Comparison of ENCODE assay signal across 19 mouse cellular contexts in genomic region chr1:168299181-168299580, GRCm38 (mm10).
DNase-seq lines count a peak whose midpoint lies in the region; ATAC-seq lines count a peak whose summit lies in the region.
"Had no signal": no experiment of that assay in that cellular context is flagged by ENCODE, and none has a peak within 500 bp of the region (broad histone marks: within the 10 kb centered on the region; RNA-seq: fewer than 3 reads in every experiment).

No protein-coding gene starts in this region.

- peaks cover 29% of the 10 kb centered on the region for H3K4me1 ChIP-seq in forebrain, embryonic 14.5 days (ENCODE audit: control insufficient read depth, insufficient read depth, low read length)
- H3K4me1 ChIP-seq in forebrain, embryonic 10.5 days: peaks cover 23% of the 10 kb centered on the region
- peaks cover 60% of the 10 kb centered on the region for H3K4me1 ChIP-seq in heart, embryonic 13.5 days
- H3K4me1 ChIP-seq in midbrain, embryonic 13.5 days (replicated peaks): peaks cover 45% of the 10 kb centered on the region
- H3K4me1 ChIP-seq in midbrain, embryonic 15.5 days: peaks cover 33% of the 10 kb centered on the region
- H3K4me1 ChIP-seq in neural tube, embryonic 13.5 days (replicated peaks): peaks cover 45% of the 10 kb centered on the region

- H3K4me3 ChIP-seq in forebrain, embryonic 14.5 days (ENCODE audit: low read depth, low read length): no peak overlapping the region
- no peak overlapping the region for H3K4me3 ChIP-seq in forebrain, embryonic 10.5 days
- H3K4me3 ChIP-seq in heart, embryonic 13.5 days: no peak overlapping the region
- no peak overlapping the region for H3K4me3 ChIP-seq in midbrain, embryonic 13.5 days (replicated peaks)
- H3K4me3 ChIP-seq in midbrain, embryonic 15.5 days: no peak overlapping the region
- no peak overlapping the region for H3K4me3 ChIP-seq in neural tube, embryonic 13.5 days
- H3K4me3 ChIP-seq: embryonic facial prominence, embryonic 13.5 days; gastrocnemius, adult 2 months had no signal

- WGBS in forebrain, embryonic 14.5 days: 87% methylated on average over 8 of the region's 8 CpGs
- WGBS in forebrain, embryonic 10.5 days: 94% methylated on average over 8 of the region's 8 CpGs
- 64% methylated on average over 8 of the region's 8 CpGs for WGBS in heart, embryonic 13.5 days
- 91% methylated on average over 8 of the region's 8 CpGs for WGBS in midbrain, embryonic 13.5 days
- WGBS in midbrain, embryonic 15.5 days: 89% methylated on average over 8 of the region's 8 CpGs
- WGBS in neural tube, embryonic 13.5 days: 90% methylated on average over 8 of the region's 8 CpGs

- no peaks in the 10 kb centered on the region for H3K27me3 ChIP-seq in forebrain, embryonic 14.5 days (replicated peaks; ENCODE audit: control insufficient read depth, insufficient read depth, low read length)
- H3K27me3 ChIP-seq in forebrain, embryonic 10.5 days (ENCODE audit: poor library complexity, severe bottlenecking): no peaks in the 10 kb centered on the region
- H3K27me3 ChIP-seq in heart, embryonic 13.5 days (replicated peaks): no peaks in the 10 kb centered on the region
- H3K27me3 ChIP-seq in midbrain, embryonic 13.5 days: no peaks in the 10 kb centered on the region
- no peaks in the 10 kb centered on the region for H3K27me3 ChIP-seq in midbrain, embryonic 15.5 days (replicated peaks)
- H3K27me3 ChIP-seq in neural tube, embryonic 13.5 days: no peaks in the 10 kb centered on the region
- H3K27me3 ChIP-seq: embryonic facial prominence, embryonic 13.5 days had no signal

- H3K27ac ChIP-seq in forebrain, embryonic 14.5 days (ENCODE audit: low read depth, low read length): peak overlapping the region; percentile 87; the same call in 1 of the 2 replicates
- no peak overlapping the region for H3K27ac ChIP-seq in forebrain, embryonic 10.5 days
- 0 out of 2 replicates have a peak overlapping the region, but pooled peaks have one; percentile 24 for H3K27ac ChIP-seq in heart, embryonic 13.5 days (replicated peaks)
- H3K27ac ChIP-seq in midbrain, embryonic 13.5 days: peak overlapping the region; percentile 83; the same call in 1 of the 2 replicates
- H3K27ac ChIP-seq in midbrain, embryonic 15.5 days: no peak overlapping the region
- H3K27ac ChIP-seq in neural tube, embryonic 13.5 days (replicated peaks): peak overlapping the region; percentile 77; the same call in 1 of the 2 replicates
- H3K27ac ChIP-seq: gastrocnemius, adult 2 months had no signal

- no peak overlapping the region for H3K4me2 ChIP-seq in forebrain, embryonic 14.5 days (ENCODE audit: low read length)
- H3K4me2 ChIP-seq in heart, embryonic 13.5 days: no peak overlapping the region
- H3K4me2 ChIP-seq in midbrain, embryonic 13.5 days (replicated peaks): no peak overlapping the region
- H3K4me2 ChIP-seq in midbrain, embryonic 15.5 days: no peak overlapping the region
- H3K4me2 ChIP-seq in neural tube, embryonic 13.5 days: peak overlapping the region; percentile 44; the same call in 1 of the 2 replicates
- H3K4me2 ChIP-seq: embryonic facial prominence, embryonic 13.5 days had no signal

- DNase-seq in forebrain, embryonic 14.5 days (ENCODE audit: low spot score): no peak
- DNase-seq in forebrain, embryonic 10.5 days (ENCODE audit: extremely low spot score, low spot score): no peak
- no peak for DNase-seq in heart, adult 9 months (ENCODE audit: low spot score in 2 of 2)
- DNase-seq: adrenal gland, postnatal 10 days; cerebellum, adult 18-20 months; cerebellum, adult 9-11 months; cerebellum, postnatal 36 days; gastrocnemius, adult 2 months; gastrocnemius, postnatal 25 days; heart, postnatal 10 days; heart, postnatal 4 days; kidney, adult 2 months had no signal

- ATAC-seq in forebrain, embryonic 14.5 days: no peak
- ATAC-seq in heart, embryonic 13.5 days (ENCODE audit: extremely low read depth, insufficient number of reproducible peaks, low FRiP score, low TSS enrichment): no peak
- ATAC-seq in midbrain, embryonic 13.5 days: no peak
- no peak for ATAC-seq in midbrain, embryonic 15.5 days (replicated peaks)
- ATAC-seq in neural tube, embryonic 13.5 days (ENCODE audit: low read depth): no peak
- ATAC-seq in cerebellum, adult (ENCODE audit: insufficient number of reproducible peaks, low FRiP score, low TSS enrichment): no peak
- ATAC-seq: intestine, embryonic 16.5 days had no signal

- H3K9me3 ChIP-seq in forebrain, embryonic 14.5 days (replicated peaks; ENCODE audit: control insufficient read depth, low read length): no peaks in the 10 kb centered on the region
- H3K9me3 ChIP-seq in forebrain, embryonic 10.5 days: no peaks in the 10 kb centered on the region
- H3K9me3 ChIP-seq in heart, embryonic 13.5 days: no peaks in the 10 kb centered on the region
- H3K9me3 ChIP-seq in midbrain, embryonic 13.5 days: no peaks in the 10 kb centered on the region
- no peaks in the 10 kb centered on the region for H3K9me3 ChIP-seq in midbrain, embryonic 15.5 days
- 0 out of 2 replicates have a peak, but pooled peaks cover 5% of the 10 kb centered on the region for H3K9me3 ChIP-seq in neural tube, embryonic 13.5 days
- H3K9me3 ChIP-seq: embryonic facial prominence, embryonic 13.5 days had no signal

- no peaks in the 10 kb centered on the region; the same call in 1 of the 2 replicates for H3K36me3 ChIP-seq in forebrain, embryonic 14.5 days (ENCODE audit: control insufficient read depth, insufficient read depth, low read length)
- H3K36me3 ChIP-seq in forebrain, embryonic 10.5 days (replicated peaks): peaks cover 25% of the 10 kb centered on the region
- peaks cover 10% of the 10 kb centered on the region; the same call in 1 of the 2 replicates for H3K36me3 ChIP-seq in heart, embryonic 13.5 days
- H3K36me3 ChIP-seq in midbrain, embryonic 13.5 days: no peaks in the 10 kb centered on the region
- H3K36me3 ChIP-seq in midbrain, embryonic 15.5 days (replicated peaks): no peaks in the 10 kb centered on the region
- H3K36me3 ChIP-seq in neural tube, embryonic 13.5 days: no peaks in the 10 kb centered on the region

- no peak overlapping the region for H3K9ac ChIP-seq in forebrain, embryonic 14.5 days (ENCODE audit: low read length)
- no peak overlapping the region for H3K9ac ChIP-seq in heart, embryonic 13.5 days
- no peak overlapping the region for H3K9ac ChIP-seq in midbrain, embryonic 13.5 days (replicated peaks)
- H3K9ac ChIP-seq in midbrain, embryonic 15.5 days: no peak overlapping the region
- no peak overlapping the region for H3K9ac ChIP-seq in neural tube, embryonic 13.5 days
- H3K9ac ChIP-seq: embryonic facial prominence, embryonic 13.5 days had no signal

Comparison
In these comparisons a context has a peak if more than half of its experiments do, and no peak if none do; other contexts are left out.
1. H3K27ac ChIP-seq: peak in forebrain, embryonic 14.5 days (single experiment), heart, embryonic 13.5 days (single experiment), midbrain, embryonic 13.5 days (single experiment) and neural tube, embryonic 13.5 days (single experiment); none in forebrain, embryonic 10.5 days (single experiment) and midbrain, embryonic 15.5 days (single experiment).